Mouse (Mus musculus) stomach, postnatal 0 days (tissue): ENCODE data around the gene Derl3.
A peak's percentile ranks its signal among the peaks of the same experiment; 100 is the strongest.

Experiments used
- CTCF ChIP-seq: IDR thresholded peaks from 2 replicates; pipeline ENCODE4 v1.5.1; 2016; ENCODE audit warnings: antibody characterized with exemption, low read depth, mild to moderate bottlenecking, moderate library complexity
- EP300 ChIP-seq: optimal IDR thresholded peaks from 2 replicates; pipeline ENCODE3; 2016; ENCODE audit warnings: antibody characterized with exemption

DNA sequence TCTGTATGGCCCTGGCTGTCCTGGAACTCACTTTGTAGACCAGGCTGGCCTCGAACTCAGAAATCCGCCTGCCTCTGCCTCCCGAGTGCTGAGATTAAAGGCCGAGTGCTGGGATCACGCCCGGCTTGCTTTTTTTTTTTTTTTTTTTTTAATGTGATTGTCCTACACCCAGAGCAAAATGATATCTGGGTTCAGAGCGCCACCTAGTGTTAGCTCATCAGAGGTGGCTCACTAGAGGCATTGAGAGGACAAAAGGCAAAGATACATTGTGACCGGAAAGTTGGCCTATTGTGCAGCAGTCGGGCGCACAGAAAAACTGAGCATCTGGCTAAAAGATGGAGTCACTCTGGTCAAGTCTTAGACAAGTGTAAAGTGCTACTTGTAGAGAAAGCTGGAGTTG is 39.8 kb upstream of the Derl3 start:
- TF ChIP-seq CTCF, result peak; percentile 82
- TF ChIP-seq EP300, result no peak
